Mouse (Mus musculus): Measurements from ENCODE around the gene Frmd5. TPM values are rescaled to one million over a fixed set of nuclear protein-coding genes. Genes with fewer than 3 reads are reported as not detected.
A peak's percentile ranks its signal among the peaks of the same experiment; 100 is the strongest.

The Frmd5 gene
- polyA plus RNA-seq, 1 experiment from 2014 or later, result 2.8 TPM

DNA sequence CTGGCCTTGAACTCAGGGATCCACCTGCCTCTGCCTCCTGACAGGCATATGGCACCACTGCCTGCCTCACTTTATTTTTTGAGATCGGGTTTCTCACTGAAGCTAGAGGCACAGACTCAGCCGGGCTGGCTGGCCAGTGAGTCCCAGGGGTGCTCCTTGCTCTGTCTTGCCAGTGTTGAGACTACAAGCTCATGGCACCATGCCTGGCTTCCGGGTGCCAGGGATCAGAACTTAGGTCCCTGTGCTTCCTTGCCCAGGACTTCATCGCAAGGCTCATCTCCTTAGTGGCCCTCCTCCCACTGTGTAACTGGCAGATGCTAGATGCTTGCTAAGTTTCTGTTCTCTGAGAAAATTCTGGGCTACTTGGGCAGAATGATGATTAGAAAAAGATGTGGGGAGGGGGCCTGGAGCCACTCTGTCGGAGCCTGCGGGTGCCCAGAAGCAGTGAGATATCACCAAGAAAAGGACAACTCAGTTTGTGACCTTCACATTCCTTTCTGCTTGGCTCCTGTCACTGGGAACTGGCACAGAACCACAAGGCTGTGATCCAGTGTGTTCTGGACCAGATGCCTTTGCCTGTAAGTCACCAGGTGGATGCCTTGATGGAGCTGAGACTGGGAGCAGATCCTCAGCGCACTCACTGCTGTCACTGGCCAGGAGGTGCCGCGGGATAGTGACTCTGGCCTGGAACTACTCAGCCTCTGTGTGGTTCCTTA lies 192.2 kb downstream of the Frmd5 start:
- Histone ChIP-seq H3K9ac (no peak overlapping the region), H3K4me2 (no peak overlapping the region), H3K9me3 (ENCODE audit: low read depth, low read length) (no peaks in the 10 kb centered on the region), H3K4me1 (ENCODE audit: insufficient read depth) (peaks cover 10% of the 10 kb centered on the region; the same call in 1 of the 2 replicates), H3K4me3 (ENCODE audit: low read depth, low read length) (no peak overlapping the region), H3K27me3 (ENCODE audit: insufficient read depth, low read length) (no peaks in the 10 kb centered on the region), H3K27ac (ENCODE audit: low read depth) (no peak overlapping the region), H3K36me3 (ENCODE audit: insufficient read depth) (no peaks in the 10 kb centered on the region)
- no peak for DNase-seq
- ATAC-seq (ENCODE audit: insufficient read depth), result no peak
- TF ChIP-seq CTCF (IDR thresholded peaks at IDR 0.05; ENCODE audit: low read depth), result no peak
- WGBS, result 69% methylated on average over 9 of the region's 9 CpGs

DNA sequence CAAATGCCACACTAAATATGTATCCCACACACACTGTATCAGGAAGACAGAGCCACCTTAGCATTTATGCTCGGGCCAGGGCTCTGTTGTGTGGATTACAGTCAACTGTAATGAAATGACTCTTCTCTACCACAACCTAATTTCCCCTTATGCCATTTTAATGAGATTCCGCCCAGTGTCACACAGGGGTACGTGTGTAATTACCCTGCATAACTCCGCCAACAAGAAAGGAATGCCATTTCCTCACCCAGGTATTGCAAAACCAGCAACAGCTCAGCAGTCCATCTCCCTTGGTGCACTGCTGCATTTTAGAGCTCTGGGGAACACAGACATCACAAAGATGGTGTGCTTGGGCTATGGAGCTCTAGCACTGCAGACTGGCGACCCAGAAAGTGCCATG lies 194.8 kb downstream of the Frmd5 start:
- Histone ChIP-seq H3K36me3 (ENCODE audit: insufficient read depth) (no peaks in the 10 kb centered on the region), H3K27ac (ENCODE audit: low read depth) (no peak overlapping the region), H3K4me3 (ENCODE audit: low read depth, low read length) (no peak overlapping the region), H3K4me1 (ENCODE audit: insufficient read depth) (peaks cover 10% of the 10 kb centered on the region; the same call in 1 of the 2 replicates), H3K9me3 (ENCODE audit: low read depth, low read length) (no peaks in the 10 kb centered on the region), H3K9ac (no peak overlapping the region), H3K4me2 (no peak overlapping the region), H3K27me3 (ENCODE audit: insufficient read depth, low read length) (no peaks in the 10 kb centered on the region)
- ATAC-seq (ENCODE audit: insufficient read depth) (no peak), DNase-seq (no peak)
- 62% methylated on average over 5 of the region's 5 CpGs for WGBS
- no peak for TF ChIP-seq CTCF (IDR thresholded peaks at IDR 0.05; ENCODE audit: low read depth)

DNA sequence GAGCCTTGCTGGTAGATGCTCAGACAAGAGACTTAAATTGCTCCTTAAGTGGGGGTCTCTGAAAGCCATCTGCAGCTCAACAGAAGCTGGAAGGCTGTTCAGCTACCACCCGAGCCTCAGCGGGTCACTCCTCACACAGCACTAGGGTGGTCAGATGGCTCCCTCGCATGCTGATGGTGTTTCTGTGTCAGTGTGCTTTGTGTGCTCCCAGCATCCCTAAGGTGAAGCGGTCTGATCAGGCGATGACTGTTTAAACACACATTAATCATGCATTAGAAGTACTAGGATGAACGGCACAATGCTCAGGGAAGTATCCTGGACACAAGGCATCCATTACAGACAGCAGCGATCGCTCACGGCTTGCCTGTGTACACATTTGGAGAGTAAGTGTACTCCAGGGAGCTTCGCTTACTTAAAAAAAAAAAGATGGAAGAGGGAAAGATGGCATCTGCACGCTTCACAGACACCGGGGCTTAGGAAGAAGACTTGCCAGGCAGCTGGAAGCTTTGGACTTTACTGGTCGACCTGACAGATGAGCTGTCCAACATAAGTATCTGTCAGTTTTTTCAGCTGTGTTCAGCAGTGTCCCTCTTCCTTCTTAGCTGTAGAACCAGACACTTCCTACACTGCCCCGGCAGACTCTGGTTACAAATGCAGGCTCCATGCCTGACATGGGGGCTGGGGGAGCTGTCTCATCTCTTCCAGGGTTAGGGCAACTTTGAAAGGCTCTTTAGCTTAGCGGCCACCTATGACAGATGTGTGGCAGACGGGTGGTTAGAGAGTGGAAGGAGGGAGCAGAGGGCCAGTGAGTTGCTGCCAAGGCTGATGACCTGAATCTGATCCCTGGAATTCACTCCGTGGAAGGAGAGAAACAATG lies 196.6 kb downstream of the Frmd5 start:
- Histone ChIP-seq H3K9ac (no peak overlapping the region), H3K9me3 (ENCODE audit: low read depth, low read length) (no peaks in the 10 kb centered on the region), H3K27ac (ENCODE audit: low read depth) (no peak overlapping the region), H3K36me3 (ENCODE audit: insufficient read depth) (no peaks in the 10 kb centered on the region), H3K4me1 (ENCODE audit: insufficient read depth) (peaks cover 10% of the 10 kb centered on the region; the same call in 1 of the 2 replicates), H3K4me3 (ENCODE audit: low read depth, low read length) (no peak overlapping the region), H3K4me2 (peak overlapping the region; percentile 2; the same call in 1 of the 2 replicates), H3K27me3 (ENCODE audit: insufficient read depth, low read length) (no peaks in the 10 kb centered on the region)
- peak; percentile 55 for DNase-seq
- 13% methylated on average over 17 of the region's 17 CpGs for WGBS
- ATAC-seq (ENCODE audit: insufficient read depth), result peak; percentile 72
- TF ChIP-seq CTCF (IDR thresholded peaks at IDR 0.05; ENCODE audit: low read depth), result no peak

DNA sequence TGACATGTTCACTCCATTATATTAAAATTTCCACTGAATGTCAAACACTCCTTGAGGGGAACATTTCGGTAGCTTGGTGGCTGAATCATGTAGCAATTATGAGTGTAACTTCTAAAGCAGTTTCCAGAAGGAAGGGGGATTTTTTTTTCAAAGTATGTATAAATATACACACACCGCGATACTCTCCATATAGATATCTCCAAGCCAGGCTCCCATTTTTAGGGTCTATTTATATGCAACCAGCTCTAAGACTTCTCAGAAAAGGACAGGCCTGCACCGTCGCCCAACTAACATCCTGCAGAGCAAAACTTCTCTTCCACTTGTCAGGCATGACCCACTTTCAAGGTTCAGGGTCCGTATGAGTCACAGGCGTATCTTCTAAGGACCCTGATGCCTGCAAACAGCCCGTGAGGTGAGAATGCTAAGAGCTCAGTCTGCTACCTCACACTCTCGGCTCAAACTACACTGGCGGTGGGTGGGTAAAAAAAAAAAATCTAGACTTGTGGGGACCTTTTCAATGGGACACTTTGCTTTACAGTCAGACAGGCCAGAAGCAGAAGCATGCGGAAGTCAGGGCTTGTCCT lies 197.7 kb downstream of the Frmd5 start:
- Histone ChIP-seq H3K27ac (ENCODE audit: low read depth) (no peak overlapping the region), H3K4me3 (ENCODE audit: low read depth, low read length) (no peak overlapping the region), H3K27me3 (ENCODE audit: insufficient read depth, low read length) (no peaks in the 10 kb centered on the region), H3K4me1 (ENCODE audit: insufficient read depth) (peaks cover 10% of the 10 kb centered on the region; the same call in 1 of the 2 replicates), H3K9ac (no peak overlapping the region), H3K9me3 (ENCODE audit: low read depth, low read length) (no peaks in the 10 kb centered on the region), H3K4me2 (no peak overlapping the region), H3K36me3 (ENCODE audit: insufficient read depth) (no peaks in the 10 kb centered on the region)
- DNase-seq (no peak), ATAC-seq (ENCODE audit: insufficient read depth) (no peak)
- 55% methylated on average over 11 of the region's 11 CpGs for WGBS
- TF ChIP-seq CTCF (IDR thresholded peaks at IDR 0.05; ENCODE audit: low read depth), result no peak

DNA sequence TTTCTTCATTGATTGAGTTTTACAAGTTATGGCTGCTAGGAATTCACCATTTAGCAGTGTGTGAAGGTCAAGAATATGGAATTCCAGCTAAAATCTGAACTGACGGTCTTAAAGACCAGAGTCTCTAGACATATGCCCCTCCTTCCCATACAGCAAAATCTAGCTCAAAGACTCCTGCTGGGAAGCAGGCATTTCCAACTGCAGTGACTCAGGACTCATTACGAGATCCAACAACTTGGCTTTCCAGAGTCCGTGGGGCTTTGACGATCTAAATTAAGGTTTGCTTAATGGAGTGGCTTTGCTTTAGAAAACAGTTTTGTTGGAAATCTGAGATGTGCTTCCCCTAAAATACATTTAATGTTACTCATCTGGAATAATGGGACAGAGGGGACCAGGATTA lies 204.5 kb downstream of the Frmd5 start:
- WGBS, result 68% methylated on average over 4 of the region's 4 CpGs
- no peak overlapping the region for H3K9ac ChIP-seq

DNA sequence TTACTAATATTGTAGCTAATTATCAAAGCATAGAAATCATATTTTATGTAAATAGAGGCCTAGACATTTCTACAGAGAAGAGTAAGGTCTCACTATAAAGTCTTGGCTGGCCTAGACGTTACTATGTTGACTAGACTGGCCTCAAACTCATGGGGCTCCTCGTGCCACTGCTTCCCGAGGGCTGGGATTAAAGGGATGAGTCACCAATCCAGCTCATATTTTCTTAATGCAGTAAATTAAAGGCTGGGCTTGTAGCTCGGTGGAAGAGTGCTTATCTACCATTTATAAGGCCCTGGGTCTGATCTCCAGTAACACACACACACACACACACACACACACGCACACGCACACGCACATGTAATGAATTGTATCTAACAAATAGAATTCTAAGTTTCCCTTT lies 205.3 kb downstream of the Frmd5 start:
- Histone ChIP-seq H3K9me3 (ENCODE audit: low read depth, low read length) (no peaks in the 10 kb centered on the region), H3K36me3 (ENCODE audit: insufficient read depth) (no peaks in the 10 kb centered on the region), H3K4me3 (ENCODE audit: low read depth, low read length) (no peak overlapping the region), H3K4me1 (ENCODE audit: insufficient read depth) (no peaks in the 10 kb centered on the region), H3K9ac (no peak overlapping the region), H3K27ac (ENCODE audit: low read depth) (no peak overlapping the region), H3K27me3 (ENCODE audit: insufficient read depth, low read length) (no peaks in the 10 kb centered on the region), H3K4me2 (no peak overlapping the region)
- WGBS, result 70% methylated on average over 7 of the region's 7 CpGs
- TF ChIP-seq CTCF (IDR thresholded peaks at IDR 0.05; ENCODE audit: low read depth), result no peak
- DNase-seq (no peak), ATAC-seq (ENCODE audit: insufficient read depth) (no peak)

More for the DNA sequence above, 204.5 kb downstream of the Frmd5 start:
- TF ChIP-seq CTCF (IDR thresholded peaks at IDR 0.05; ENCODE audit: low read depth), result no peak
- Histone ChIP-seq H3K4me1 (ENCODE audit: insufficient read depth) (no peaks in the 10 kb centered on the region), H3K4me3 (ENCODE audit: low read depth, low read length) (no peak overlapping the region), H3K27ac (ENCODE audit: low read depth) (no peak overlapping the region), H3K27me3 (ENCODE audit: insufficient read depth, low read length) (no peaks in the 10 kb centered on the region), H3K4me2 (no peak overlapping the region), H3K9me3 (ENCODE audit: low read depth, low read length) (no peaks in the 10 kb centered on the region), H3K36me3 (ENCODE audit: insufficient read depth) (no peaks in the 10 kb centered on the region)
- DNase-seq (no peak), ATAC-seq (ENCODE audit: insufficient read depth) (no peak)

GRCm38 (mm10) chr2:121600736-121601135 lies 206.2 kb downstream of the Frmd5 start:
- Histone ChIP-seq H3K27ac (ENCODE audit: low read depth) (no peak overlapping the region), H3K4me1 (ENCODE audit: insufficient read depth) (no peaks in the 10 kb centered on the region), H3K4me2 (no peak overlapping the region), H3K4me3 (ENCODE audit: low read depth, low read length) (no peak overlapping the region), H3K27me3 (ENCODE audit: insufficient read depth, low read length) (no peaks in the 10 kb centered on the region), H3K9me3 (ENCODE audit: low read depth, low read length) (no peaks in the 10 kb centered on the region), H3K36me3 (ENCODE audit: insufficient read depth) (no peaks in the 10 kb centered on the region), H3K9ac (no peak overlapping the region)
- TF ChIP-seq CTCF (IDR thresholded peaks at IDR 0.05; ENCODE audit: low read depth), result no peak
- DNase-seq (no peak), ATAC-seq (ENCODE audit: insufficient read depth) (no peak)
- 79% methylated on average over 8 of the region's 8 CpGs for WGBS
